Mouse (Mus musculus) retina, embryonic 14.5 days (tissue): ENCODE results near the gene Patz1.

ENCODE experiments used
- DNase-seq: peaks from one replicate; pipeline ENCODE4 v3.0.0-alpha.2; 2015; ENCODE audit warnings: low spot score

Gene Patz1

DNA sequence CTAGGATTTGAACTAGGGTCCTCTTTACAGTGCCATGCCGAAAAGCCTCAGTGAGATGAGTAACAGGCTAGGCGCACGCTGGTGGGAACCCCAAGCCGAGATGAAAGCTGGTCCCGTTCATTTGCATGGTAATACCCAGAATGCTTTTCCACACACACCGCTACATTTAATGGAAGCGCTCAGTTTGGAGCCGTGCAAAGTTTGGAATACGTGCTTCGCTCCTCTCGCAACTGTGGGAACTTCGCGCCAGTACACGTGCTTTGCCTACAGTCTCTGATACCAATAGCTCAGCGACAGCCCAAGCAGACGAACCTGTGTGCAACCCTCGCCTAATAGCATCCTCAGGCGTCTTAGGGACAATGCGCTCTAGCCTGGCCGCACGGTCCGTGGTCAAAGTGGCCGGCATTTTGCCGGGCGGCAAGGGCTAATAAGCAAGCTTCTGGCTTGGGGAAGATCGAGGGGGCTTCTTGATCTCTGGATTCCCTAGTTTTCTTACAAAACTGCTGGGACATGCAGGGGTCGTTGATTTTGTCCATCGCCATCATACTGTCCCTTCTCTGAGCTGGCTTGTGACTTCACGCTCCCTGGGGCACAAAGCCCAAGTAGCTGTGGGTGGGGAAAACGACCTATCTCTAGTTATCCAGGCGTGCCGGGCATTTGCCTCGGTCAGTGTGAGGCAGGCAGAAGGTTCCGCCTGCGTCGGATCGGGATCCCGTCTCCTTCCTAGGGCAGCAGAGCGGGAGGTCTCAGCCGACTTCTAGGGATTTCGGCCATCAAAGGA lies at the start of gene Patz1:
TSS of gene Patz1 (plus strand) at position 354 of the 781 bp plus-strand sequence.
- DNase-seq = peak; percentile 75

DNA sequence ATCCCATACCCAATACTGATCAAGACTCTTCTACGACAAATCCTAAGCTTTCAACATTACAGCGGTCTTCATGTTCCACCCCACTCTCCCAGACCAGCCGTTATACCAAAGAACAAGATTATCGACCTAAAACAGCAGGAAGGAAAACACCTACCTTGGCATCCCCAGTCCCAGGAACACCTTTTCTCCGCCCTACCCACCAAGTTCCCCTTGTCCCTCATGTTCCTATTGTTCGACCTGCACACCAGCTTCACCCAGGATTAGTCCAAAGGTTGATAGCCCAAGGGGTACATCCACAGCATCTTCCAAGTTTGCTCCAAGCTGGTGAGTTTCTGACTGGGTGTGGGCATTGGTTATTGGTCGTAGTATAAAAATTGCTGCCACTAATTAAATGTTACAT lies 46.3 kb upstream of the Patz1 start:
- DNase-seq = no peak

- DNase-seq = no peak
These were observed 44.9 kb upstream of the Patz1 start for GRCm38 (mm10) chr11:3243771-3244170.

GRCm38 (mm10) chr11:3247387-3247786 lies 41.3 kb upstream of the Patz1 start:
- no peak for DNase-seq

DNA sequence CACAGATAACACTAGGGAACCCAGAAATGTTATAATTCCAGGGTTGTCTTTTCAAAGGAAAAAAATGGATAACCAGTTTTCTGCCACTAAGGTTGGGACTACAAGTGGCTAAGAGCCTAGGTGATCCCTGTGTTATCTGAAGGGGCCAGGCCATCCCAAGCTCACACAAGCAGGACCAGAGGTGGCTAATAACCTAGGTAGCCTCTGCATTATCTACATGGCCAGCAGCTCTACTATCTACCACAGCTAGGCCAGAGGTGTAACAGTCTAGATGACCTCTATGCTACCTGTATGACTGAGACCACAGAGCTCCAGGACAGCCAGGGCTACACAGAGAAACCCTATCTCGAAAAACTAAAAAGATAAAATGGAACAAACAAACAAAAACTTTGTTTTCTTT lies 29.1 kb upstream of the Patz1 start:
- no peak for DNase-seq

GRCm38 (mm10) chr11:3265291-3266078 lies 23.2 kb upstream of the Patz1 start:
- peak; percentile 28 for DNase-seq

GRCm38 (mm10) chr11:3266079-3266685 lies 22.5 kb upstream of the Patz1 start, which contains the start of gene Drg1:
Gene Drg1, minus strand, starts transcription at chr11:3266415.
- peak; percentile 98 for DNase-seq

DNA sequence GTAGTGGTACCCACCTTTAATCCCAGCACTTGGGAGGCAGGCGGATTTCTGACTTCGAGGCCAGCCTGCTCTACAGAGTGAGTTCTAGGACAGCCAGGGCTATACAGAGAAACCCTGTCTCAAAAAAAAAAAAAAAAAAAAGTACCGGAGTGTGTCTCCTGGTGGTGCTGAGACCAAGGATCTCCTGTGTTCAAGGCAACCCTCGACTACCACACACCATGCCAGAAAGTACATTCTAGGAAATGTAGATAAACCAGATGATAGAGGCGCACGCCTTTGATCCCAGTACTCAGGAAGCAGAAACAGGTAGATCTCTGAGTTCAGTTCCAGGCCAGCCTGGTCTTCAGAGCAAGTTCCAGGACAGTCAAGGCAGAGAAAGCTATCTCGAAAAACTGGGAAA lies 21.5 kb upstream of the Patz1 start:
- no peak for DNase-seq

DNA sequence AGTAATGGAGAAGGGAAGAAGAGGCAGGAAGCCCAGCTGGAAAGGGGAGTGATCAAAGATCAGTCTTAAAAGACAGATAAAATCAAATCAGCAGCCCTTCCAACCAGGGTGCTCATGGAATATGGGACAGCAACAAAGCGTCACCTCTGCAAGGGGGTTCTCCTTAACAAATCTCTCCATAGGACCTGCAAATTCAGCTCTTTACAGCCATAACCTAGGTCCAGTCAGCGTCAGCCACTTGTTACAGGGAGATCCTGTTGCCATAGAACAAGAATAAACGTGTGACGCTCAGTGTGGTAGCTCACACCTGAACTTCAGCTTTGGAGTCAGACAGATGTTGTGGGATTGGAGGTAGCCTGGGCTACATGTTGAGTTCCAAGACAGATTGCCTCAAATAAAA lies 19.4 kb upstream of the Patz1 start:
- no peak for DNase-seq

DNA sequence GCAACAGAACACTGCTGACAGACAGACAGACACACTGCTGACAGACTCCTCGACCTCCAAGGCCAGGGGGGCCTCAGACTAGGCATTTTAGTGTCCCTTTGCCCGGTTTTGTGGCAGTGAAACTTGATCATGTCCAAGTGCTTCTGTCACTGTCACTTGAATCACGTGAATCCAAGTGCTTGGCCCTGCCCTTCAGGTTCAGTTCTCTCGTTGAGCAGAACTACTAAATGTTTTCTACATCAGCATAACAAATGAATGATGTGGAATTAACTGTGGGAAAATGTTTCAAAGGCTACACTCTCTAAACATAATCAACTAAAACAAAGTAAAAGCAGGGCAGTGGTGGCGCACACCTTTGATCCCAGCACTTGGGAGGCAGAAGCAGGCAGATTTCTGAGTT lies 10.3 kb upstream of the Patz1 start:
- DNase-seq = no peak

DNA sequence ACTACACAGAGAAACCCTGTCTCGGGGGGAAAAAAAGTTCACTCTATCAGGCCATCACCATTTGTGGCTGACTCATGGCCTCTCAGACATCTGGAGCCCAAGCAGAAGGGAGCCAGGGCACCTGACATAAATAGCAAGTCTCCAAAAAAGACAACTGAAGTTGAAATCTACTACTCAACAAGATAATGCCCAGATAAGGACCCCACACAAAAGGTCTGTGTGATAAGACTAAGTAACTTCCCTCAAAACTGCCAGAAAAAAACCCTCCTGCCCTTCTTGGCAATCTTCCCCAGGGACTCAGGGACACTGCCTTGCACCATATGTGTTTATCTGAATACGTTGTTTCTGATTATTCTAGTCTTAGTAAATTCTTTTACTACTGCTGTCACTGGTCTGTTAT lies 8.9 kb upstream of the Patz1 start:
- DNase-seq = no peak

DNA sequence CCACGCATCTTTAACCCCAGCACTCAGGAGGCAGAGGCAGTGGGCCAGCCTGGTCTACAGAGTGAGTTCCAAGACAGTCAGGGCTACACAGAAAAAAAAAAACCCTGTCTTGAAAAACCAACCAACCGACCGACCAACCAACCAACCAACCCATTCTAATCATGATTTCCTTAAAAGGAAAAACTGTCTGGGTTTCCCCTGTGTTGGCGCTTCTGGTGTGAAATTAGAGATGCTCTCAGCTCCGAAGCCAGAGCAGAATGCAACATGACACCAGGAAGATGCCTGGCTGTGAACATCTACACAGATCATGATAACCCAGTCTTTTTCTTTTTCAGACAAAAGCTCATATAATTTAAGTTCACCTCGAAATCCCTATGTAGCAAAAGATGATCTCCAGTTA lies 5.8 kb upstream of the Patz1 start:
- DNase-seq = no peak

- no peak for DNase-seq
These were observed 5.0 kb upstream of the Patz1 start for GRCm38 (mm10) chr11:3283645-3284044.

- no peak for DNase-seq
These were observed 2.7 kb upstream of the Patz1 start for GRCm38 (mm10) chr11:3285940-3286339.

DNA sequence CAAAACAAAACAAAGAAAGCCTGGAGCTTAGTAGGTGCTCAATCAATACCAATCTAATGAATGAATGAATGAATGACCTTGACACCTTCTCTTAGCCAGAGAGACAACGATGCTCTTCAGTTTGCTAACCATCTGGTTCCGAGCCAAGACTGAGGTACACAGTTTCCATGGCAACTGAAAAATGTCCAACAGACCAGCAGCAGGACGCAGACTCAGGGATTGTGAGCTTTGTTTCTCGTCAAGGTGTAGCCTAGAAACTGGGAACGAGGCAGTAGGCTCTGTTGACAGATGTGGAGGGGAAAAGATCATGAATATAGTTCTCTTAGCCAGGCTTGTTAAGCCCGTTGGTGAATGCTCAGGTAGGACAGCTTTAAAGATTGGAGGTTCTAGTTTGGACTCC lies 1.5 kb upstream of the Patz1 start:
- no peak for DNase-seq

DNA sequence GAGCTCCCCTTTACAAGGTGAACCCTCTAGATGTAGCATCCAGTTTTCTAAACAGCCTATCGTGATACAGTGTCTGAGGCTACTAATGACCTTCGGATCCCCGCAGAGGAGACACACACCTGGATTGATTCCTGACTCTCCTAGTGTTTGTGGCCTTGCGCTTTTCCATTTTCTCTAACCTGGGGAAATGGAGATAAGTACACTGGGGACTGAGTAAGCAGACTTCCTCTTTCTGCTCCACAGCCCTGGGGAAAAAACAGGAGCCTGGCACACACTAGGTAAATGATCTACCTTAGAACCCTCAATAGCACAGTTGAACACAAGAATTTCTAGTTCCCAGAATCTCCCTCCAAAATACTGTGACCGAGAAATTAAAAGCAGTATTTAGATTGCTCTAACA lies 753 bp upstream of the Patz1 start:
- no peak for DNase-seq

DNA sequence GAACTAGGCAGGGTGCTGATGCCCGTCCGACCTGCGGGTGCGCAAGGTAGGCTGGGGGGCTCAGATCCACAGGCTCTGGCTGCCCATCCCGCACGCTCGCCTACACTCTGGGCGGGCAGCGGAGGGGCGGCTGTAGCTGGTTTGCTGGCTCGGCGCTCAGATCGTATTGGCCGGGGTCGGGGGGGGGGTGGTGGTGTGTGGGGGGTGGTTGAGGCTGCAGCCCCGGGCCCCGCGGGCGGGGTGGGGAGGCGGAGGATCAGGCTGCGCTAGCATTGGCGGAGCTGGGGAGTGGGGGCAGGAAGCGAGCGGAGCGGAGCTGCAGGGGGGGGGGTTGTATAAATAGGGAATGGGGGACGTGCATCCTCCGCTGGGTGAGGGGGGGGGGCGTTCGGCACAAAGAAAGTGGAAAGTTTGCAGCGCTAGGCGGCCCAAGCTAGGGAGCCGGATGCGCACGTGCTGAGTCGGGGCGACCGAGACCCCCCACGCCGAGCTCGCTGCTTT lies 678 bp downstream of the Patz1 start:
- peak; percentile 89 for DNase-seq

DNA sequence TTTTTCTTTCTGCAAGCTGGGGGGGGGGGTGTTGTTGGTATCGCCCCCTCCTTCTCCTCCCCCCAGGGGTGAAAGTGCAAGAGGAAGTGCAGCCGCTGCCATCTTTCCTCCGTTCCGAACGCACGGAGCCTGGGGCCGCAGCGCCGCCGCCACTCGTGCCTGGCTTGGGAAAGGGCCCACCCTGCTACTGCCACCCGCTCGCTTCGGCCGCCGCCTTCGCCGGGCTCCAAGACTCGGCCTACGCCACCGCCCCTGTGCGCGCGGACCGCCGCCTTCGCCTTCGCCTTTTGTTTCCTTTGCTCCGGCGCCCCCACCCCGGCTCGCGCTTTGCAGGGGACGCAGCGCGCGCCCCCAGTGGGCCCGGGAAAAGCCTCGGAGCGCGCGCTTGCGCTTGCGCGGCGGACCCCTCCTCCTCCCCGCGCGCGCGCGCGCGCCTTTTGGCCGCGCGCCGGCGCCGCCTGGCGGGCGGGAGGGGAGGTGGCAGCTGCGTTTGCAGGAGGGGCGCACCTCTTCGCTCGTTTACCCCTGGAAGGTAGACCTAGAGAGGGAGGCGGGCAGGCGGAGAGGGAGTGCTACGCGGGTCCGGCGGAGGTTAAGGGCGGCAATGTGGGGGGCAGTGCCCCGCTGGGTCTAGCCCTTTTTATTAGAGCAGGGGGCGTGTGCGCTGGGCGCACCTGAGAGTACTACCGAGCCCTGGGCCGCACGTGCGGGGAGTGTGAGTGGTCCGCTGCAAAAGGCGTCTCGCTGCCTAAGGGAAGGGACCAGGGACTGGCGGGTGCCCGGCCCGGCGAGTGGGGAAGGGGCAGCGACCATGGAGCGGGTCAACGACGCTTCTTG lies 1.3 kb downstream of the Patz1 start:
- DNase-seq = peak; percentile 87

- peak; percentile 51 for DNase-seq
These were observed 2.1 kb downstream of the Patz1 start for GRCm38 (mm10) chr11:3290640-3291310.

DNA sequence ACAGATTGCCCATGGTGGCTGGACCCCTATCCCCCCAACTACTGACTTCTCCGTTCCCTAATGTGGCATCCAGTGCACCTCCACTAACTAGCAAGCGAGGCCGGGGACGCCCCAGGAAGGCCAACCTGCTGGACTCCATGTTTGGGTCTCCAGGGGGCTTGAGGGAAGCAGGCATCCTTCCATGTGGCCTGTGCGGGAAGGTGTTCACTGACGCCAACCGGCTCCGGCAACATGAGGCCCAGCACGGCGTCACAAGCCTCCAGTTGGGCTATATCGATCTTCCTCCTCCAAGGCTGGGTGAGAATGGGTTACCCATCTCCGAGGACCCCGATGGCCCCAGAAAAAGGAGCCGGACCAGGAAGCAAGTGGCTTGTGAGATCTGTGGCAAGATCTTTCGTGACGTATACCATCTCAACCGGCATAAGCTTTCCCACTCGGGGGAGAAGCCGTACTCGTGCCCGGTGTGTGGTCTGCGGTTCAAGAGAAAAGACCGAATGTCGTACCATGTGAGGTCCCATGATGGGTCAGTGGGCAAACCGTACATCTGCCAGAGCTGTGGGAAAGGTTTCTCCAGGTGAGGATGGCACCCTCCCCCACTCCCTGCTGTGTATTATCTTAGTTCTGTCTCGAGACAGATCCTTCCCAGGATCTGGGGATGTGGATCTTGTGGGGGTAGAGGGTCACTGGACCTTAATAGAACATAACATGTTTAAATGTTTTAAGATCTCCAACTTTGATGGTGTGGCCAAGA lies 2.8 kb downstream of the Patz1 start:
- no peak for DNase-seq

- peak; percentile 82 for DNase-seq
These were observed 3.4 kb downstream of the Patz1 start for GRCm38 (mm10) chr11:3292062-3292421.
